Mouse (Mus musculus): ENCODE results near the gene Sgsm2. TPM values are rescaled to one million over a fixed set of nuclear protein-coding genes. Genes with fewer than 3 reads are reported as not detected.

The Sgsm2 gene
- polyA plus RNA-seq, 1 experiment, result 38.4 TPM

DNA sequence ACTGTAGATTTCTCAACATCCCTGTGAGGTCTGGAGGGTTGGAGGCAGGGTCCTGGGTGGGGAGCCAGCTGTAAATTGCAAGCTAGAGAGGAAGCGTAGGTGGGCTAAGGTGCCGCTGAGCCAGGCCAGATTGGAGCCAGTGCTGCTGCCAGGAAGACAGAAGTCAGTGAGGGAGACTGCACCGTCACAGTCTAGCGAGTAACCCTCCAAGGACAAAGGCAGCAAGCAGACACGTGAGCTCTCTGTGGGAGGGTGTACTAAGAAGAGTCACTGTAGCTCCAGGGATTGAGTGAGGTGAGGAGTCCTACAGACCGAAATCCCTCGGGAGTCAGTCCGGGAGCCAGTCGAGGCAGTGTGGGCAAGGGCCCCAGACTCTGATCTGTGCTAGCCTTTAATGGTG, 55.5 kb downstream of the Sgsm2 start:
- DNase-seq (ENCODE audit: low read depth), result no peak

DNA sequence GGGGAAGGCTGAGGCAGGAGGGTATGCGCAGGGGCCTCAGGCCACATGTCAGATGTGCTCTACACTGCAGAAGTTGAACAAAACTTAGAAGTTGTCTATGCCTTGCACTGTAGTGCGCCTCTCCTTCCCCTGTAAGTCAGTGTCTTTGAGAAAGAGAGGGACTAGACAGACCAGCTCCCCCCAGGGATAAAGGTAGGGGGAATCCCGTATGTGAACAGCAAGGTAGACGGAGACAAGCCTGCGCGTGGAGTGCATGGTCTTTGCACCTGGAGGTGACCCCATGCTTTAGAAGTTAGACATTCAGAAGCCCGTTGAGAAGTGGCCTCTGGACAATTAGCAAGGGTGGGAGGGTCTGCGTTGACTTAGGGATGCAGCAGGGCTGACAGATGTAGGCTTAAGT, 56.1 kb downstream of the Sgsm2 start:
- no peak for DNase-seq (ENCODE audit: low read depth)

GRCm38 (mm10) chr11:74839860-74840715, 56.8 kb downstream of the Sgsm2 start:
- no peak for DNase-seq (ENCODE audit: low read depth)

DNA sequence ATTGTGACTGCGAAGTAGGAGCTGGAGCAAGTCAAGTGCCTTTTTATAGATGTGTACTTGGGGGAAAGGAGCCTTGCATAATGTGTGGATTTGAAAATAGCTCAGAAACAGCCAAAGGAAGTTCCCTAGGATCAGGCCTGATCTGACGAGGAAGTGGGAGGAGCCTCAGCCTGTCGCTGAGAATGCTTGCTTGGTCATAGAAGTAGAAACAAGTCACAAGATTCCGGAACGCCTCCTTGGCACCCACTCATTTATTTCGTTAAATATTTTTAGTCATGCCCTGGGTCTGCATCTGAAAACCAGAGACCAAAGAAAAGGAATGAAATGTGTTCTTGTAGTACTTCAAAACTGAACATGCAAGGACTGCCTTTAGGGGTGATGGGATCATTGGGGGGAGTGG, 57.9 kb downstream of the Sgsm2 start:
- no peak for DNase-seq (ENCODE audit: low read depth)

- no peak for DNase-seq (ENCODE audit: low read depth)
These were observed 58.4 kb downstream of the Sgsm2 start for GRCm38 (mm10) chr11:74838441-74838840.

- DNase-seq (ENCODE audit: low read depth), result peak; percentile 51
These were observed 59.0 kb downstream of the Sgsm2 start for GRCm38 (mm10) chr11:74837694-74838431.

- no peak for DNase-seq (ENCODE audit: low read depth)
These were observed 59.7 kb downstream of the Sgsm2 start for GRCm38 (mm10) chr11:74837056-74837693.

DNA sequence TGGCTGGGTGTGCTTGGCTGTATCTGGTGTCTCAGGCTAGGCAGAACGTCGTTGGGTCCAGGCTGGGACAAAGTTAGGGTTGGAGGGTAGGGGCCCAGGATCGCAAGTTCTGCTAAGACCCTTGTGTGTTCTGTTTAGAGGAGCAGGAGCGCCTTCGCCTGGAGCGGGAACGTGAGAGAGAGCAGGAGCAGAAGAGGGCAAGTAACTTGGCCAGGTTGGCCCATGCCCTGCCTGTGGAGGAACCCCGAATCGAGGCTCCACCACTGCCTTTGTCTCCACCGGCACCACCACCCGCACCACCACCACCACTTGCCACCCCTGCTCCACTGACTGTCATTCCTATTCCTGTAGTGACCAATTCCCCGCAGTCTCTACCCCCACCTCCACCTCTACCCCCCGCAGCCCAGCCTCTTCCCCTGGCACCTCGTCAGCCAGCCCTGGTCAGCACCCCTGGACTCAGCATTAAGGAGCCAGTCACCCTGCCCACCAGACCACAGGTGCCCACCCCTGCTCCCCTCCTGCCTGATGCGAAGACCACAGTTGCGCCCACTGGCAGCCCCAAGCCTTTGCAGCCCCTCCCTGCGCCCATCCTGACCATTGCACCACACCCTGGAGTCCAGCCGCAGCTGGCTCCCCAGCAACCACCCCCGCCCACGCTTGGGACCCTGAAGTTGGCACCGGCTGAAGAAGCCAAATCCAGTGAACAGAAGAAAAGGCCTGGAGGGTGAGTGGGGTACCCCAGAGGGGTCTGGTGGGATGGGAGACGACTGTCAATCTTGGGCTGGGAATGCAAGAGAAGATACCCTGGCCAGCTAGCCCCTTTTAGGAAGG, 60.4 kb downstream of the Sgsm2 start:
- no peak for DNase-seq (ENCODE audit: low read depth)

DNA sequence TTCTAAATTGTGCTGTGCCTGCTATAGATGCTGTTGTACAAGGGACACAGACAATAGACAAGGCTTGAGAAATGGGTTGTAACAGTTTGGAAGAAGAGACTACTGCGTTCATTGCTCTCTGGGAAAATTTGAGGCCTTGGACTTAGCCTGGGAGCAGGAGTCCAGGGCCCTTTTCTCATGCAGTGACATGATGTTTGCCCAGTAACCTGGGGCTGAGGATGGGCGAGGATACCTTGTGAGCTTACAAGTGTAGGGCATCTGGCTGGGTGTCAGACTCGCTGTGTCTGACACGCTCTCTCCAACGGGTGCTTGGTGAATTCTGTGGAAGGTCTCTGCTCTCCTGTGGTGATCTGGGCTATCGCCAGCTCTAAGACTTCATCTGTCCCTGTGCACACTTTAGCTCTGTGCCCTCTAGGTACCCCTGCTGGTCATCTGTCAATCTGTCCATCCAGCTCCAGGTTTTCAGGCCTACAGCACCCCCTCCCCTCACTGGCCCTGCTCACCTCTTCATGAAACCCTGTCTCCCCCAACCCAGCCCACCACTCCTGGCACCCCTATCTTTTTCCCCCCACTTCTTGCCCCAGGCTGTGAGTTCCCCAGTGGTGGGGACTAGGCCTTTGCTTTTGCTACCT, 61.2 kb downstream of the Sgsm2 start:
- DNase-seq (ENCODE audit: low read depth), result no peak

GRCm38 (mm10) chr11:74834650-74835277, 62.1 kb downstream of the Sgsm2 start:
- DNase-seq (ENCODE audit: low read depth), result no peak

GRCm38 (mm10) chr11:74834359-74834638, 62.6 kb downstream of the Sgsm2 start:
- DNase-seq (ENCODE audit: low read depth), result no peak

GRCm38 (mm10) chr11:74833536-74834358, 63.1 kb downstream of the Sgsm2 start:
- no peak for DNase-seq (ENCODE audit: low read depth)

DNA sequence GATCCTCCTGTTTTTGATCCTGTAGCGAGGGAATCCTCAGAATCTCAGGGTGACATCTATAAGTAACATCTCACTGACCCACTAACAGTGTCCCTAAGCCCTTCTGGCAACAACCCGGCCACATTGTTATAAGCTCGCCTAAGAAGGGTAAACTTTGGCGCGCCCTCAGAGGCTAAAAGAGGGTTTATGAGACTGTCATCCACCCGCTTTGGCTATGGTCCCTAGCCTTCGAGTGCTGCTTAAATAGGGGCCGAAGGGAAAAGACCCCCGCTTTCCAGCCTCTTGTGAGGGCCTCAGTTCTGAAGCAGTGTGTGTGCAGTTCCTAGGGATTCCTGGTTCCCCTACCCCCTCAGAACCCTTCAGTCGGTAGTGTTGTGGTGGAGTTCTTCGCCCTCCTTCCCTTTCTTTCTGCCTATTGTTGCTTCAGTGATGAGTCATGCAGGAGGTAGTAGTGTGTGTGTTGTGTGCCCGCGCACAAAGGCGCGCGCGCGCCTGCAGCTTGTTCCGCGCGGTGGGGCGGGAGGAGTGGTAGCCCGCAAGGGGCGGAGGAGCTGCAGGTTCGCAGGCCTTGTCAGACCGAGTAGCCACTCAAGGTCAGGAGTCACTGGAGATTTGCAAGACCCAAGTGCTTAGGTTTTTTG, 64.2 kb downstream of the Sgsm2 start:
- DNase-seq (ENCODE audit: low read depth), result no peak

DNA sequence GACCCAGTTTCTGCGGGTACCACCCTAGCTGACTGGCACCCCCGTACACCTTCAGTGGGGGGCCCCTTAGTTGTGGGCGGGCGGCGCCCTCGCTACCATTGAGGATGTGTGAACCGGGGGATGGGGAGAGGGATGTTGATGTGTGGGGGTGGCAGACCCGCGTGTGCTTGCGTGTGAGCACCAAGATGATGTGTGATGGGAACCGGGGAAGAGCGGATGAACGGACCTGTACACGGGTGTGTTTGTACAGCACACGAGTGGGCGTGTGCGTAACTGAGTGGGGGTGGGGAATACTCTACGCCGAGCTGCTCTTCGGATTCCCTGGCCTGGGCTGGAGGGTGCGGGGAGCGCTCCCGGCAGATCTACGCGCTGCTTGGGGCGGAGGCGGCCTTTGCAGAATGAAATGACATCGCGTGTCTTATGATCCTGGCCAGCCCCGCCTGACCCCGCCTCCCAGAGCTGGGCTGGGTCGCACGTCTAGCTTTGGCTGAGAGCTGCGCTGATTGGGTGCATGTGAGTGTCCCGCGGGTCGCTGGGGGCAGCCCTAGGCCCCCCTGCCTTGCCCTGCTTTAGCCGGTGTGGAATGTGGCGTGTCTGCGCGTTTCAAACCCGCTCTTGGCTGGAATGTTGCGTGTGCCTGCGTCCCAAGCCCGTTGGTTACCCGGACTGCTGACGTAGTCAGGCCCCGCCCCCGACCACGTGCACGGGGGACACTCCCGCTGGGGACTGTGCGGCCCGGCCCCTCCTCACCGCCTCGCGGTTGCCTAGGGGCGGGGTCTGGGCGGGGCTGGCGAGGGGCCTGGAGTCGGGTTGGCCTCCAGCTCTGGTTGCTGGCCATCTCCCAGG, 65.0 kb downstream of the Sgsm2 start:
- DNase-seq (ENCODE audit: low read depth), result peak; percentile 69

GRCm38 (mm10) chr11:74831191-74831605, 65.7 kb downstream of the Sgsm2 start:
- DNase-seq (ENCODE audit: low read depth), result no peak

- peak; percentile 95 for DNase-seq (ENCODE audit: low read depth)
These were observed 66.4 kb downstream of the Sgsm2 start, which contains the start of gene Mnt for GRCm38 (mm10) chr11:74830256-74831161. Gene Mnt, plus strand, starts transcription at chr11:74830920.

DNA sequence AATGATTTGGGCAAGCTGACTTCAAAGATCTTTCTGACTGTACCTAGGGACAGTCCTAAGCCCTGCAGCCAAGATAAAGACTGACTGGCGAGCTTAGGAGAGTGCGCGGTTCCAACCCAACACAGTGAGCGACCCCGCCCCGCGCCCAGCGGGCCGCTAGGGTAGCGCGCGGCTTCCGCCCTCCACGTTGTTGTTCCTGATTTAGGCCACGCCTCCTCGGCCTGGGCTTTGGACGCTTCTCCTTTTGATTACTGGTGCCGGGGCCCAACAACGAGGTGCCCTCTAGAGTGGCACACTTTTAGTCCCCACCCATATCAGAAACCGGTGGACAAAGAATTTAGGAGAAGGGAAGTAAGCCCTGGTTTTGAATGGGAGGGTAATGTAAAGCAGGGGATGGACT, 67.0 kb downstream of the Sgsm2 start:
- DNase-seq (ENCODE audit: low read depth), result no peak
